Mouse (Mus musculus) ES-Bruce4 (cell line): ENCODE measurements around the gene Spag17. TPM values are rescaled to one million over a fixed set of nuclear protein-coding genes. Genes with fewer than 3 reads are reported as not detected.

Experiments
- H3K27ac ChIP-seq: 2 replicates; pipeline ENCODE4 v1.5.1; 2012; ENCODE audit warnings: low read length, inconsistent platforms; ENCODE audit not compliant: insufficient read depth
- H3K27me3 ChIP-seq: 2 replicates; pipeline ENCODE4 v1.6.1; 2012; ENCODE audit warnings: mild to moderate bottlenecking, low read length, inconsistent platforms; ENCODE audit not compliant: control insufficient read depth, poor library complexity, insufficient read depth, severe bottlenecking
- H3K36me3 ChIP-seq: 2 replicates; pipeline ENCODE4 v1.6.1; 2012; ENCODE audit warnings: inconsistent platforms, mild to moderate bottlenecking, low read length, moderate library complexity; ENCODE audit not compliant: control insufficient read depth, poor library complexity, insufficient read depth, severe bottlenecking
- H3K4me1 ChIP-seq: one replicate; pipeline ENCODE4 v1.8.1; 2011; ENCODE audit warnings: low read length; ENCODE audit not compliant: control insufficient read depth, insufficient read depth
- H3K4me3 ChIP-seq: 2 replicates; pipeline ENCODE4 v1.5.1; 2011; ENCODE audit warnings: low read depth, mild to moderate bottlenecking, low read length
- H3K9ac ChIP-seq: 2 replicates; pipeline ENCODE4 v1.6.1; 2012; ENCODE audit warnings: low read depth, mild to moderate bottlenecking, inconsistent platforms; ENCODE audit not compliant: poor library complexity, severe bottlenecking
- H3K9me3 ChIP-seq: replicated peaks from 2 replicates; pipeline ENCODE4 v1.6.1; 2012; ENCODE audit warnings: mild to moderate bottlenecking, low read length, inconsistent platforms; ENCODE audit not compliant: control insufficient read depth, poor library complexity, insufficient read depth, severe bottlenecking
- CTCF ChIP-seq: IDR thresholded peaks from one replicate; pipeline ENCODE4 v1.8.1; 2011; ENCODE audit warnings: low read depth, low read length
- EP300 ChIP-seq: IDR thresholded peaks from 2 replicates; pipeline ENCODE4 v1.6.1; 2011; ENCODE audit warnings: low read depth, low read length; ENCODE audit not compliant: insufficient read depth
- POLR2A ChIP-seq: IDR thresholded peaks from one replicate; pipeline ENCODE4 v1.8.1; 2011; ENCODE audit warnings: low read length; ENCODE audit not compliant: insufficient read depth
- polyA plus RNA-seq: library from polyadenylated mRNA; stranded (reverse); fragments of >200 nt; gene quantifications from 2 replicates; pipeline ENCODE4 v1.2.4, GENCODE M21; 2011; ENCODE audit warnings: low read depth; ENCODE audit not compliant: missing spikeins, insufficient read depth, insufficient read length

The Spag17 gene
- polyA plus RNA-seq, 1 experiment = not detected

DNA sequence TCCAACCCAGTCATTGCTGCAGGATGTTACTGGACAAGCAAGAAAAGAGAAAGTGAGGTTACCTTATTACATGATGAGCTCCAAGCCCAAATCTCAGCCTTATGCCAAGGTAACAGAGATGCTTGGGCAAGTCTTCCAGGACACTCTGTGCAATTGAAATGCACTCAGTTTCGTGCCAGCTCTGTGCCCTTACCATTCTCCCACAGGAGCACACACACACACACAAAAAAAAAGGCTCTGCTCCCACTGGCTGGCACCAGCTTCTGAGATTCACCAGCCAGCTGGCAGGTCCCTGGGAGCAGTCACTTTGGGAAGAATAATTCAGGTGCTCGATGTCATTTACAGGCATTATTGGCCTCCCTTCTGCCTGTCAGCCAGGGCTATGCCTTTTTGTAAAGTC lies 221.5 kb downstream of the Spag17 start:
- TF ChIP-seq CTCF (no peak), POLR2A (no peak), EP300 (no peak)
- no peak overlapping the region for H3K9ac ChIP-seq

GRCm38 (mm10) chr3:100118681-100119080 lies 233.5 kb downstream of the Spag17 start:
- H3K27me3 ChIP-seq = no peaks in the 10 kb centered on the region
- no peak for TF ChIP-seq EP300
- no peak for TF ChIP-seq POLR2A
- TF ChIP-seq CTCF = no peak
- H3K36me3 ChIP-seq = no peaks in the 10 kb centered on the region
- H3K9me3 ChIP-seq = no peaks in the 10 kb centered on the region
- H3K27ac ChIP-seq = no peak overlapping the region
- no peak overlapping the region for H3K9ac ChIP-seq
- no peaks in the 10 kb centered on the region for H3K4me1 ChIP-seq
- no peak overlapping the region for H3K4me3 ChIP-seq

More for the DNA sequence above, 221.5 kb downstream of the Spag17 start:
- Histone ChIP-seq H3K4me3 (no peak overlapping the region), H3K27ac (no peak overlapping the region), H3K27me3 (no peaks in the 10 kb centered on the region), H3K4me1 (no peaks in the 10 kb centered on the region), H3K36me3 (no peaks in the 10 kb centered on the region), H3K9me3 (peaks cover 7% of the 10 kb centered on the region; the same call in 1 of the 2 replicates)

DNA sequence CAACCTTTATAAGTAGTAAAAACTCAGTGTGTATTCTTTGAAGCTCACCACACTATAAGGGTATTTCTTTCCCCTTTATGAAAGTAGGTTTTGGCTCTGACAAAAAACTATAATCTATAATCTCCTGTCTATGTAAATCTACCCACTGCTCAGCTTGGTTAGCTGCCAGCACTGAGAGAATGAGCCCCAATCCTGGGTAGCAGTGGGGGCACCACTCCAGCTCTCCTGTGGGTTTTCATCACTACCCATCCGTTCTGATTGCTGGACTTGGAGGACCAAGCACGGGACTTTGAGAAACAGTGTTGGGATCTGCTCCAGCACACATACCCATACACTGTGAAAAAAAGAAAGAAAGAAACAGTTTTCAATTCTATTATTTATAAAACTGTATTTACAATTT lies 236.8 kb downstream of the Spag17 start:
- H3K36me3 ChIP-seq = no peaks in the 10 kb centered on the region

DNA sequence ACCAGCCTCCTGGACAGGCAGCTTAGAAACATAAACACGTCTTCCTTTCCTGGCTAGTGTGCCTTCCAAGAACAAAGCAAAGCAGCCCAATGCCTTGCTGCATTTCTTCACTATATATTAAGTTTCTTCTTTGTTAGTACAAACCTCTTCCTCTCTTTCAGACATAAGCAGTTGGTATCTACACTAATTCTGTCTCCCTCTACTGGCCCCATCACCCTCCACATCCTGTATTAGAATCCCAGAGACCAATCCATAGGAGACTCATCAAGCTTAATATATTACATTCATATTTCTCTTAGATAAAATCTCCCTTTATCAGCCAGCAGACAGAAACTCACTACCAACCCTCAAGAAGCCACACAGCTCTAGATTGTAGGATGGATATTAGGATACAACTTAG lies 237.2 kb downstream of the Spag17 start:
- Histone ChIP-seq H3K9ac (no peak overlapping the region), H3K27ac (no peak overlapping the region), H3K4me3 (no peak overlapping the region), H3K4me1 (no peaks in the 10 kb centered on the region), H3K27me3 (no peaks in the 10 kb centered on the region), H3K36me3 (no peaks in the 10 kb centered on the region), H3K9me3 (no peaks in the 10 kb centered on the region)
- TF ChIP-seq EP300 = no peak
- TF ChIP-seq POLR2A = no peak
- TF ChIP-seq CTCF = no peak

More for the DNA sequence above, 236.8 kb downstream of the Spag17 start:
- Histone ChIP-seq H3K27ac (no peak overlapping the region), H3K27me3 (no peaks in the 10 kb centered on the region), H3K9me3 (no peaks in the 10 kb centered on the region), H3K9ac (no peak overlapping the region), H3K4me3 (no peak overlapping the region), H3K4me1 (no peaks in the 10 kb centered on the region)
- no peak for TF ChIP-seq POLR2A
- no peak for TF ChIP-seq CTCF
- TF ChIP-seq EP300 = no peak

- Histone ChIP-seq H3K4me3 (peak overlapping the region; percentile 91; the same call in 1 of the 2 replicates), H3K9ac (peak overlapping the region; percentile 74; the same call in 1 of the 2 replicates), H3K27me3 (no peaks in the 10 kb centered on the region), H3K36me3 (peaks cover 32% of the 10 kb centered on the region), H3K9me3 (no peaks in the 10 kb centered on the region), H3K4me1 (no peaks in the 10 kb centered on the region), H3K27ac (no peak overlapping the region)
- TF ChIP-seq CTCF (no peak), POLR2A (no peak), EP300 (no peak)
Measured at GRCm38 (mm10) chr3:100160682-100161445, 275.7 kb downstream of the Spag17 start.

DNA sequence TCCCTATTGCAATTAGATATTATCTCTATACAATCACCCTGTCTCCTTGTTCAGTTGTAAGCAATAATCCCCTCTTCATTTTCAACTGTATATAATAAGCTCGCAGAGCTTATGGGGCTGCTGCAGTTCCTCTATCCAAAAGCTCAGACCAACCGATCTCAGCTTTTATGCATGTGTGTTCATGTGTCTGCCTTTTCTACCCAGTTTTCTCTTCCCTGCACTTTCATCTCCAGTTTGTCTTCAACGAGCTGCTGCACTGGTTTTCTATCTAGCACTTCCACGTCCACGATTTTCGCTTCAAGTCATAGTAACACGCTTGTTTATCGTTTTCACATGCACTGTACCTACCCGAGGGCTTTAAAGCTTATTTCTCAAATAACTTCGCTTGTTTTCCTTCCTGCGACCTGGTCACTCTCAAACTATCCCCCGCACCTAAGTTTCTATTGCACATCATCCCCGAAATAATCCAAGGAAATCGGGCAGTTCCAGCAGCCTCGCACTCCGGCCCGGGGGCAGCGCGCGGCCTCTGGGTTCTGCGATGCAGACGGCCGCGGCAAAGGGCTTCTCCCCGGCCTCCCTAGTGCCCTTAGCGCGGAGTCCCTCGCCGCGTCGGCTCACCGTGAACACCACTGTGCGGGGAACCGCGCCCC lies 276.6 kb downstream of the Spag17 start:
- peak overlapping the region; percentile 91 for H3K4me3 ChIP-seq
- no peak for TF ChIP-seq POLR2A
- TF ChIP-seq EP300 = no peak
- no peak for TF ChIP-seq CTCF
- no peaks in the 10 kb centered on the region for H3K27me3 ChIP-seq
- H3K9ac ChIP-seq = peak overlapping the region; percentile 74
- H3K36me3 ChIP-seq = peaks cover 24% of the 10 kb centered on the region
- H3K9me3 ChIP-seq = no peaks in the 10 kb centered on the region
- no peak overlapping the region for H3K27ac ChIP-seq
- no peaks in the 10 kb centered on the region for H3K4me1 ChIP-seq
